7 mouse cellular contexts compared by ENCODE assay signal in the genomic region with DNA sequence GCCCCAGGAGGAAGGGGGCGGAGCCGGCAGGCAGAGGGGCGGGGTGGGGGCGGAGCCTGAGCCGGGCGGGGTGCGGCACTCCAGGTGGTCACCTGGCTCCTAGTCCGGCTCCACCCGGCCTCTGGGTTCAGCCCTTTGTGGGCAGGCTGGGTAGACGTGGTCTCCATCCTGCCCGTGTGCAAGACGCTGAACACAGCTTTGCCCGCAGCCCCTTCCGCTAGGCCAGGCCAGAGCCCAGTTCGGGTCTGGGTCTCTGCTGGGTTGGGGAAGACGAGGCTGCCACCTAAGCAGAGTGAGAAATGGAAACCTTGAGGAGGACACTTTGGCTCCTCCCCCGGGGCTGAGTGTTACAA.
A peak's percentile ranks its signal among the peaks of the same experiment; 100 is the strongest.
DNase-seq lines count a peak whose midpoint lies in the region; ATAC-seq and TF ChIP-seq lines count a peak whose summit lies in the region.

No protein-coding gene starts in this region.

- TF ChIP-seq POLR2A in lung, adult 2 months (IDR thresholded peaks at IDR 0.05; ENCODE audit: borderline replicate concordance, extremely low read depth, low read depth, low read length): no peak

- no peaks in the 10 kb centered on the region for H3K9me3 ChIP-seq in embryonic facial prominence, embryonic 14.5 days (ENCODE audit: control insufficient read depth, low read length)
- H3K9me3 ChIP-seq in intestine, postnatal 0 days (ENCODE audit: control insufficient read depth): no peaks in the 10 kb centered on the region
- no peaks in the 10 kb centered on the region for H3K9me3 ChIP-seq in neural tube, embryonic 15.5 days (replicated peaks)

- no peaks in the 10 kb centered on the region; the same call in 1 of the 2 replicates for H3K4me1 ChIP-seq in lung, adult 2 months (ENCODE audit: control insufficient read depth, insufficient read depth, low read length)
- peaks cover 10% of the 10 kb centered on the region; the same call in 1 of the 2 replicates for H3K4me1 ChIP-seq in embryonic facial prominence, embryonic 14.5 days (ENCODE audit: control insufficient read depth, insufficient read depth, low read length)
- H3K4me1 ChIP-seq in intestine, postnatal 0 days (replicated peaks; ENCODE audit: control insufficient read depth, insufficient read depth, low read length): no peaks in the 10 kb centered on the region
- peaks cover 12% of the 10 kb centered on the region for H3K4me1 ChIP-seq in neural tube, embryonic 15.5 days

- 4% methylated on average over 17 of the region's 17 CpGs for WGBS in lung, adult 2 months
- WGBS in embryonic facial prominence, embryonic 14.5 days: 6% methylated on average over 8 of the region's 17 CpGs
- 2% methylated on average over 17 of the region's 17 CpGs for WGBS in intestine, postnatal 0 days
- WGBS in neural tube, embryonic 15.5 days: 4% methylated on average over 14 of the region's 17 CpGs

- peak overlapping the region; percentile 85 for H3K4me2 ChIP-seq in embryonic facial prominence, embryonic 14.5 days (ENCODE audit: low read depth, low read length)
- H3K4me2 ChIP-seq in intestine, postnatal 0 days (replicated peaks; ENCODE audit: low read depth): peak overlapping the region; percentile 100
- H3K4me2 ChIP-seq in neural tube, embryonic 15.5 days: peak overlapping the region; percentile 95

- H3K4me3 ChIP-seq in lung, adult 2 months (replicated peaks; ENCODE audit: extremely low read depth, low read depth, low read length): peak overlapping the region; percentile 49
- peak overlapping the region; percentile 85 for H3K4me3 ChIP-seq in embryonic facial prominence, embryonic 14.5 days (ENCODE audit: low read depth, low read length)
- H3K4me3 ChIP-seq in intestine, postnatal 0 days (ENCODE audit: low read depth, low read length): peak overlapping the region; percentile 78
- peak overlapping the region; percentile 70 for H3K4me3 ChIP-seq in neural tube, embryonic 15.5 days (replicated peaks)

- no peak for TF ChIP-seq CTCF in lung, adult 2 months (IDR thresholded peaks at IDR 0.05; ENCODE audit: insufficient read depth, low read length)
- no peak for TF ChIP-seq CTCF in intestine, postnatal 0 days (IDR thresholded peaks at IDR 0.05; ENCODE audit: low read depth)

- DNase-seq in lung, adult 2 months: no peak
- no peak for DNase-seq in lung, postnatal 14 days
- no peak for DNase-seq in embryonic facial prominence, embryonic 14.5 days (ENCODE audit: low spot score)
- no peak for DNase-seq in yolk sac, embryonic 10.5 days (ENCODE audit: low spot score)
- DNase-seq in ovary, postnatal 10 days (ENCODE audit: low spot score): no peak

- peak; percentile 73 for ATAC-seq in embryonic facial prominence, embryonic 14.5 days (ENCODE audit: low read depth)
- no peak; the same call in 1 of the 2 replicates for ATAC-seq in intestine, postnatal 0 days
- ATAC-seq in neural tube, embryonic 15.5 days (ENCODE audit: low FRiP score): peak; percentile 80

- no peaks in the 10 kb centered on the region for H3K36me3 ChIP-seq in embryonic facial prominence, embryonic 14.5 days (ENCODE audit: control insufficient read depth, insufficient read depth, low read length)
- no peaks in the 10 kb centered on the region for H3K36me3 ChIP-seq in intestine, postnatal 0 days (ENCODE audit: control insufficient read depth, insufficient read depth)
- no peaks in the 10 kb centered on the region for H3K36me3 ChIP-seq in neural tube, embryonic 15.5 days

- H3K9ac ChIP-seq in embryonic facial prominence, embryonic 14.5 days (ENCODE audit: low read depth, low read length): peak overlapping the region; percentile 96; the same call in 1 of the 2 replicates
- H3K9ac ChIP-seq in intestine, postnatal 0 days (ENCODE audit: low read depth, low read length): peak overlapping the region; percentile 65; the same call in 1 of the 2 replicates
- H3K9ac ChIP-seq in neural tube, embryonic 15.5 days (replicated peaks): peak overlapping the region; percentile 47

- H3K27me3 ChIP-seq in embryonic facial prominence, embryonic 14.5 days (replicated peaks; ENCODE audit: control insufficient read depth, insufficient read depth, low read length): no peaks in the 10 kb centered on the region; the same call in 1 of the 2 replicates
- H3K27me3 ChIP-seq in intestine, postnatal 0 days (replicated peaks; ENCODE audit: control insufficient read depth, insufficient read depth, low read length): no peaks in the 10 kb centered on the region
- H3K27me3 ChIP-seq in neural tube, embryonic 15.5 days (replicated peaks): peaks cover 18% of the 10 kb centered on the region; the same call in 1 of the 2 replicates

- H3K27ac ChIP-seq in embryonic facial prominence, embryonic 14.5 days (replicated peaks; ENCODE audit: low read depth, low read length): peak overlapping the region; percentile 94
- H3K27ac ChIP-seq in intestine, postnatal 0 days (ENCODE audit: low read depth, low read length): no peak overlapping the region; the same call in 1 of the 2 replicates
- H3K27ac ChIP-seq in neural tube, embryonic 15.5 days (replicated peaks): peak overlapping the region; percentile 33; the same call in 1 of the 2 replicates
